Mouse (Mus musculus): ENCODE results near the gene Gm20517.

GRCm38 (mm10) chr17:47578655-47579054 is 32.7 kb upstream of the Gm20517 start:
- no peak for TF ChIP-seq CTCF (IDR thresholded peaks at IDR 0.05; ENCODE audit: insufficient read depth, low read depth, low read length)
- TF ChIP-seq POLR2A (IDR thresholded peaks at IDR 0.05; ENCODE audit: insufficient read depth, low read depth, low read length), result no peak
